Mouse (Mus musculus) heart, postnatal 0 days (tissue): ENCODE results near the gene 1700013G24Rik.

ENCODE experiments used
- CTCF ChIP-seq: IDR thresholded peaks from 2 replicates; pipeline ENCODE4 v1.5.1; 2016; ENCODE audit warnings: antibody characterized with exemption, control low read depth, low read depth
- EP300 ChIP-seq: IDR thresholded peaks from 2 replicates; pipeline ENCODE4 v1.6.1; 2016; ENCODE audit warnings: antibody characterized with exemption, low read depth

- no peak for TF ChIP-seq CTCF
- TF ChIP-seq EP300, result no peak
These were observed 47.9 kb downstream of the 1700013G24Rik start for GRCm38 (mm10) chr4:137500953-137501352.
